Mouse (Mus musculus) central nervous system, embryonic 11.5 days (tissue): ENCODE results near the gene H2-Q10. TPM values are rescaled to one million over a fixed set of nuclear protein-coding genes. Genes with fewer than 3 reads are reported as not detected.

Experiments
- polyA plus RNA-seq: library from polyadenylated mRNA; depleted of rRNA; stranded (reverse); fragments of >200 nt; gene quantifications from 2 replicates; pipeline ENCODE4 v1.2.3, GENCODE M21; 2012; rRNA removed

H2-Q10 gene
- polyA plus RNA-seq, result 2.2 and 4.0 TPM in 2 replicates

DNA sequence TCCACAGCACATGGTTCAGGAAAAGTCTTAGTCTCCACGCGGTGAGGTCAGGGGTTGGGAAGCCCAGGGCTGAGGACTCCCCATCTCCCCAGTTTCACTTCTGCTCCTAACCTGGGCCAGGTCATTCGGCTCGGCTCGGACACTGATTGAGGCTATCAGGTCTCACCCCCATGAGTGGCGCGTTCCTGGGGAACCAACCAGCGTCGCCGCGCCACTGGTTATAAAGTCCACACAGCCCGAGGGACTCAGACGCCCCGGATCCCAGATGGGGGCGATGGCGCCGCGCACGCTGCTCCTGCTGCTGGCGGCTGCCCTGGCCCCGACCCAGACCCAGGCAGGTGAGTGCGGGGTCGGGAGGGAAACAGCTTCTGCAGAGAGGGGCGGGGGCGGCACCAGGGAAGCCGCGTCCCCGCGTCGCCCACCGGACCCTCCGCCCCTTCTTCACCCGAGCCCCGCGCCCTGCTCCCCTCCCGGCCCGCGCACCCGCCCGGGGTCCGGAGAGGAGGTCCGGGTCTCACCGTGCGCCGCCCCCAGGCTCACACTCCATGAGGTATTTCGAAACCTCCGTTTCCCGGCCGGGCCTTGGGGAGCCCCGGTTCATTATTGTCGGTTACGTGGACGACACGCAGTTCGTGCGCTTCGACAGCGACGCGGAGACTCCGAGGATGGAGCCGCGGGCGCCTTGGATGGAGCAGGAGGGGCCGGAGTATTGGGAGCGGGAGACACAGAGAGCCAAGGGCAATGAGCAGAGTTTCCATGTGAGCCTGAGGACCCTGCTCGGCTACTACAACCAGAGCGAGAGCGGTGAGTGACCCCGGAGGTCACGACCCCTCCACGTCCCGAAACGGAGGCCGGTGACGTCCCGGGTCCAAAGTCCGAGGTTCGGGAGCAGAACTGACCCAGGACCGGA is at the start of gene H2-Q10:
TSS of gene H2-Q10 (plus strand) at position 248 of the 910 bp plus-strand sequence.

DNA sequence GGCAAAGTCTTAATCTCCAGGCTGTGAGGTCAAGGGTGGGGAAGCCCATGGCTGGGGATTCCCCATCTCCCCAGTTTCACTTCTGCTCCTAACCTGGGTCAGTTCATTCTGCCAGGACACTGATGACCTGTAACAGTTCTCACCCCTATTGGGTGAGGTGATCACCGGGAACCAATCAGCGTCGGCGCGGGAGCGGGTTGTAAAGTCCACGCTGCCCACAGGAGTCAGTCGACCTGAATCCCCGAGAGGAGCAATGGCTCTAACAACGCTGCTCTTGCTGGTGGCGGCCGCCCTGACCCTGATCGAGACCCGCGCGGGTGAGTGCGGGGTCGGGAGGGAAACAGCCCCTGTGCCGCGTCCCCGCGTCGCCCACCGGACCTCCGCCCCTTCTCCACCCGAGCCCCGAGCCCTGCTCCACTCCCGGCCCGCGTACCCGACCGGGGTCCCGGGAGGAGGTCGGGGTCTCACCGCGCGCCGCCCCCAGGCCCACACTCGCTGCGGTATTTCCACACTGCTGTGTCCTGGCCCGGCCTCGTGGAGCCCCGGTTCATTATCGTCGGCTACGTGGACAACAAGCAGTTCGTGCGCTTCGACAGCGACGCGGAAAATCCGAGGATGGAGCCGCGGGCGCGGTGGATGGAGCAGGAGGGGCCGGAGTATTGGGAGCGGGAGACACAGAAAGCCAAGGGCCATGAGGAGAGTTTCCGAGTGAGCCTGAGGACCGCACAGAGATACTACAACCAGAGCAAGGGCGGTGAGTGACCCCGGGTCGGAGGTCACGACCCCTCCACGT is 45.1 kb upstream of the H2-Q10 start, which contains the start of gene H2-Q6:
TSS of gene H2-Q6 (plus strand) at position 227 of the 793 bp plus-strand sequence.

GRCm38 (mm10) chr17:35438885-35439284 is 31.0 kb upstream of the H2-Q10 start, which contains the start of gene H2-Q7:
Gene H2-Q7, plus strand, starts transcription at chr17:35439155.

GRCm38 (mm10) chr17:35505776-35506175 is 35.9 kb downstream of the H2-Q10 start, which contains the start of gene Pou5f1:
Gene Pou5f1, plus strand, starts transcription at chr17:35506018.

DNA sequence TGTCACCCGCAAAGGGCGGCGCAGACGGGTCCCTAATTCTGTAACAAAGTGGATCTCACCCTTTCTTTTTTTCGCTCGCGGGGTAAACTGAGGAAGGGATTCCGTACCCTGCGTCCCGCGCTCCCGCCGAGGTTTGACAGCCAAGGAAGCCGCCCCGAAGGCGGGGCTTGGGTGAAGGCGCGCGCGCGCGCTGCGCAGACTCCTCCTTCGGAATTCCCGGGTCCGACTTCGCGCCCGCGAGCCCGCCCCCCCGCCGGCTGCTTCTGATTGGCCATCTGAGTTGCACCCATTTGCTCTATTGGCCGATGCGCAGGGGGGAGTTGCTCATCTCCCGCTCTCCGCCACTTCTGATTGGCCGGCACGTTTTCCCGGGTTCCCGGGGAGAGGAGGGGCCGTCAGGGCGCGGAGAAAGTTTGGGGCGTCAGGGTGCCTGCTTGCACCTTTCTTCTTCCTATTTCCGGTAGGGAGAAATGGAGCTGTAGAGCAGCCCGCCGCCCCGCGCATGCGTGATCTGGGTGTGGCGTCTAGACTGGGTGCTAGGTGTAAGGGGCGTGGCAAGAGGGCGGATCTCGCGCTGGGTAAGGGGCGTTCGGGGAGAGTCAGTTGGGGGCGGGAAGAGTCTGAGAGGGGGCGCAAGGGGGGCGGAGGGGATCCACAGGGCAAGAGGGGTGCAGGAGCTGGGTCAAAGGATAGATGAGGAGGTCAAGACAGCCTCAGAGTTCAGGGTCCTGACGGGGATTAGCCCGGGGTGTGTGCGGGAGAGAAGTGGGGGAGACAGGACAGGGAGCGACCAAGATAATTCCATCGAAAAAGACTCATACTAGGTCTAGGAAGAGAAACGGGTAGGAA is 47.0 kb downstream of the H2-Q10 start, which contains the start of the genes Tcf19 and Cchcr1:
TSS of gene Tcf19 (minus strand) at position 173 of the 849 bp plus-strand sequence.
TSS of gene Cchcr1 (plus strand) at position 449 of the 849 bp plus-strand sequence.

Other genes with a start within 250 kb of the H2-Q10 start
- not detected in 2 replicates for gene Gm16181, start 249.3 kb upstream of the H2-Q10 start, polyA plus RNA-seq
- 17.3 and 17.7 TPM in 2 replicates for gene Atp6v1g2, start 236.4 kb upstream of the H2-Q10 start, polyA plus RNA-seq
- gene Nfkbil1, start 234.3 kb upstream of the H2-Q10 start, polyA plus RNA-seq, result 12.8 and 19.3 TPM in 2 replicates
- gene Ddx39b, start 228.3 kb upstream of the H2-Q10 start, polyA plus RNA-seq, result 967 and 1,050 TPM in 2 replicates
- gene H2-D1, start 207.4 kb upstream of the H2-Q10 start, polyA plus RNA-seq, result 19.9 and 27.4 TPM in 2 replicates
- 0.04 and 0.06 TPM in 2 replicates for gene H2-Q1, start 149.7 kb upstream of the H2-Q10 start, polyA plus RNA-seq
- 0.43 and 1.0 TPM in 2 replicates for gene H2-Q2, start 127.8 kb upstream of the H2-Q10 start, polyA plus RNA-seq
- gene H2-Q4, start 90.5 kb upstream of the H2-Q10 start, polyA plus RNA-seq, result 9.9 and 11.3 TPM in 2 replicates
- 1.5 and 2.1 TPM in 2 replicates for gene H2-Q6, start 45.2 kb upstream of the H2-Q10 start, polyA plus RNA-seq
- gene H2-Q7, start 30.9 kb upstream of the H2-Q10 start, polyA plus RNA-seq, result 15.0 and 17.0 TPM in 2 replicates
- gene Pou5f1, start 35.9 kb downstream of the H2-Q10 start, polyA plus RNA-seq, result 0.24 and 0.57 TPM in 2 replicates
- 31.4 and 45.2 TPM in 2 replicates for gene Tcf19, start 46.7 kb downstream of the H2-Q10 start, polyA plus RNA-seq
- 36.9 and 61.2 TPM in 2 replicates for gene Cchcr1, start 47.0 kb downstream of the H2-Q10 start, polyA plus RNA-seq
- gene Psors1c2, start 63.1 kb downstream of the H2-Q10 start, polyA plus RNA-seq, result 1.4 and 1.9 TPM in 2 replicates
- gene Cdsn, start 82.0 kb downstream of the H2-Q10 start, polyA plus RNA-seq, result 0.04 TPM in 2 replicates
- not detected in 2 replicates for gene 2300002M23Rik, start 97.4 kb downstream of the H2-Q10 start, polyA plus RNA-seq
- gene Sfta2, start 131.5 kb downstream of the H2-Q10 start, polyA plus RNA-seq, result not detected in 2 replicates
- not detected in 2 replicates for gene Gm9573, start 156.5 kb downstream of the H2-Q10 start, polyA plus RNA-seq
- gene Mucl3, start 173.6 kb downstream of the H2-Q10 start, polyA plus RNA-seq, result 0.08 and 0.16 TPM in 2 replicates
- 31.5 and 40.9 TPM in 2 replicates for gene Vars2, start 197.5 kb downstream of the H2-Q10 start, polyA plus RNA-seq
- 40.9 and 46.6 TPM in 2 replicates for gene Gtf2h4, start 203.7 kb downstream of the H2-Q10 start, polyA plus RNA-seq
- gene Ddr1, start 234.5 kb downstream of the H2-Q10 start, polyA plus RNA-seq, result 85.4 and 116 TPM in 2 replicates